Mouse (Mus musculus) E14TG2a.4 (cell line): ENCODE results near the gene Stkld1.

Experiments
- CTCF ChIP-seq: conservative IDR thresholded peaks from 2 replicates; pipeline ENCODE4 v1.5.1; 2014; ENCODE audit warnings: low read length
- NANOG ChIP-seq: IDR thresholded peaks from 2 replicates; pipeline ENCODE4 v1.6.1; 2014; ENCODE audit warnings: borderline replicate concordance, low read length, mixed read lengths
- POU5F1 ChIP-seq: IDR thresholded peaks from 2 replicates; pipeline ENCODE4 v1.6.1; 2014; ENCODE audit warnings: low read length, borderline replicate concordance

- TF ChIP-seq CTCF: peak; percentile 81
- TF ChIP-seq NANOG: no peak
- no peak for TF ChIP-seq POU5F1
Measured at GRCm38 (mm10) chr2:26907109-26907508, 26.7 kb upstream of the Stkld1 start.
